Mouse (Mus musculus): ENCODE measurements around the gene Coa5. TPM values are rescaled to one million over a fixed set of nuclear protein-coding genes. Genes with fewer than 3 reads are reported as not detected.

Gene Coa5
- polyA plus RNA-seq, 1 experiment from 2014 or later = 64.0 TPM

DNA sequence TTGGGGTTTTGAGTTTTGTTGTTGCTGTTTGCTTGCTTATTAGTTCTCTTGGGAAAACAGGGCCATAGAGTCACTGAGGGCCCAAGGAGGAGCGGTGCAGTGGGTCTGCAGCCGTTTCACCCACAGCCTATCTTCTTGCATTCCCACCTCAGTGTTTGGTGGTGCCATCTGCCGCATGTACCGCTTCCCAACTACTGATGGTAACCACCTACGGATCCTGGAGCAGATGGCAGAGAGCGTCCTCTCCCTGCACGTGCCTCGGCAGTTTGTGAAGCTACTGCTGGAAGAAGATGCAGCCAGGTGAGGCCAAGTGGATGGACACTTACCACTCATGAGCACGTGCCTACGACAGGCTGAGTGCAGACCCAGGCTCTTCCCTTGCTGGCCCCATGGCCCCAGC is 61.8 kb downstream of the Coa5 start:
- Histone ChIP-seq H3K4me1 (ENCODE audit: control insufficient read depth, insufficient read depth, low read length) (no peaks in the 10 kb centered on the region), H3K4me3 (ENCODE audit: low read depth, low read length) (no peak overlapping the region), H3K9me3 (ENCODE audit: control insufficient read depth, low read length) (no peaks in the 10 kb centered on the region), H3K27ac (ENCODE audit: low read depth, low read length) (no peak overlapping the region), H3K36me3 (ENCODE audit: control insufficient read depth, insufficient read depth, low read length) (no peaks in the 10 kb centered on the region), H3K9ac (ENCODE audit: low read length) (no peak overlapping the region), H3K4me2 (ENCODE audit: low read depth) (no peak overlapping the region), H3K27me3 (ENCODE audit: control insufficient read depth, insufficient read depth, low read length) (no peaks in the 10 kb centered on the region)
- no peak for DNase-seq (ENCODE audit: low spot score)
- 93% methylated on average over 10 of the region's 10 CpGs for WGBS
- no peak for ATAC-seq (ENCODE audit: insufficient read depth, low FRiP score, low TSS enrichment)

Other genes with a start within 250 kb of the Coa5 start
- not detected in 2 replicates for gene Cnga3, start 215.7 kb downstream of the Coa5 start, polyA plus RNA-seq (2014; fragmentation: Nextera tagmentation; extraction: Ambion mirVana)
- gene Inpp4a, start 130.2 kb downstream of the Coa5 start, polyA plus RNA-seq (2014; fragmentation: Nextera tagmentation; extraction: Ambion mirVana) = 24.4 and 25.8 TPM in 2 replicates
- 113 and 114 TPM in 2 replicates for gene Unc50, start within 50 bp of the Coa5 start, polyA plus RNA-seq (2014; fragmentation: Nextera tagmentation; extraction: Ambion mirVana)
- gene Mgat4a, start 110.9 kb upstream of the Coa5 start, polyA plus RNA-seq (2014; fragmentation: Nextera tagmentation; extraction: Ambion mirVana) = 3.1 and 4.5 TPM in 2 replicates

All from neural tube, embryonic 11.5 days (tissue).